Mouse (Mus musculus) frontal cortex, postnatal 25 days (tissue): ENCODE data around the gene Angptl6.

Experiments used
- DNase-seq, 2 experiments: peaks; one replicate each; pipeline ENCODE4 v3.0.0; 2022; ENCODE audit warnings: low spot score in 2 of 2

The Angptl6 gene

DNA sequence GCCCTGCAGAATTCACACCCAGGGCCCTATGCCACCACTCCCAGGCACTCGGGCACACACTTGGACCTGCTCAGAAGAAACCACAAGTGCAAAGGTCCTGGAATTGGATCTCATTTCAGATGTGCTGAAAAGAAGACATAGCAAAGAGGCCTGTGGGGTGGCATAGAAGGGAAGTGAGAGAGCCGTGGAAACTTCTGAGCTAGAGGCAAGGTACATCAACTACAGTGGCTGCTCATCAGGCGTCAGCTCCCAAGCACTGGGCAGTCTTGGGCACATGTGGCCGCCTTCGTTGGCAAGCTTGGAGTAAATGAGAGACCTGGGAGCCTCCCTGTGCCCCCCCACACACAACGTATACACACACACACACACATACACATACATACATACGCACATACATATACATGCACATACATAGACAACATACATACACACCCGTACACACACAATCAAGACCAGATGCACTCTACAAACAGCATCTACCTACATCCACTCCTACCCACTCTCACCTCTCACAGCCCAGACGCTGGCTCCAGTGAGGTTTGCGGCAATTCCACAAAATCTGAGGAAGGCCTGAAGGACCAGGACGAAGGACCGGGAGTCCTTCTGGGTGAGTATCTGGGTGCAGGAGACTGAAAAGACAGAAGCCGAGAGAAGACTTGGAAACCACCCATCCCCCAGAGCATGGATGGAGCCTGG, at the start of gene Angptl6:
Angptl6 (minus strand) TSS at position 631 of the 696 bp plus-strand sequence.
- DNase-seq, result no peak

GRCm38 (mm10) chr9:20923258-20923657, 43.7 kb upstream of the Angptl6 start:
- no peak for DNase-seq

GRCm38 (mm10) chr9:20916160-20916559, 36.6 kb upstream of the Angptl6 start:
- DNase-seq, result no peak

DNA sequence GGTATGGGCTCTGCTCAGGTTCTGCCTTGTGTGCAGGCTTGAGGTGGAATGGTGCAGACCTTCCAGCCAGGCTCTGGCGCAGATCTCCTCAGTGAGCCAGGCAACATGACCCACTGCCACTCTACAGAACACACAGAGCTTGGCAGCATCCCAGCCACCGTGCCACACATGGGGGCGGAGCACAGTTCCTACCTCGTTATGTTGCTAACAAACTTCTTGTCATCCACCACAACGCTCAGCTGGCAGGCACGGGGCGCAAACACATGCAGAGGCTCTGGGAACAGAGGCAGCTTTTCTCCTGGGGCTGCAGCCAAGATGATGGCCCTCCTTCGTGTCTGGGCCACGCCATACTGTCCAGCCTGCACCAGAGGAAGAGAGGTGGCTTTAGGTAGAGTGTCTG, 30.4 kb upstream of the Angptl6 start:
- DNase-seq, result no peak

DNA sequence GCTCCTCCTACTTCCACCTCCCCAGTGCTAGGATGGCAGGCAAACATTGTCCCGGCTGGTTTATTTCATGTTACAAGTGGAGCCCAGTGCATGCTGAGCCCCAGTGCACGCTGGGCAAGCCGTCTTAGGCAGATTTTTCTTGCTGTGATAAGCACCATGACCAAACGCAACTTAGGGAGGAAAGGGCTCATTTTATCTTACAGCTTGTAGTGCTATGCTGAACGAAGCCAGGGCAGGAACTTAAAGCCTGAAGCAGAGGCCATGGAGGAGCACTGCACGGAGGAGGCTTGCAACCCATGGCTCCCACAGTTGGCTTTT, 22.6 kb upstream of the Angptl6 start:
- no peak for DNase-seq

- no peak for DNase-seq
These were observed 22.1 kb upstream of the Angptl6 start for GRCm38 (mm10) chr9:20901466-20902173.

DNA sequence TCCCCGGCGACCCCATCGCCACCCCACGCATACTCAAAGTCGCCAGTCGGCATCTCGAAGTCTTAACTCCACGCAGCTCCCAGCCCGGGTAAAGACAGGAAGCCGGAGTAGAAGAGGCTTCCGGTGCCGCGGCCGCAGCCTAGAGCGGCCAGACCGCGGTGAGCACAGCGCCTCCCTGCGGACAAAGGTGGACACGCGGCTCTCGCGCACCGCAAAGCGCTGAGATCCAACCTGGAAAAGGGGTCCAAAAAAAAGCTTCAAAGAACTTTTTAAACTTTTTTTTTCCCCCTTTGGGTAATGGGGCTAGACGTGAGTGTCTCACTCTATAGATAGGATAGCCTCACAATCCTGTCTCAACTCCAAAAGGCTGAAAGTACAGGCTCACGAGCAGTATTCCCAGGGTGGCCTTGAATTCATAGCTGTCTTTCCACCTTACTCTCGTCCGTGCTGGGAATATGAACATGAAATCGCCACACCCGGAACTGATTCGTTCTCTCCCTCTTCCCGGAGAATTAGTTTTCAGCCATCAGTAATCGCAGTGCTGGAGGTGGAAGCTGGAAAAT, 19.1 kb upstream of the Angptl6 start, which contains the start of gene Eif3g:
Eif3g (minus strand) TSS at position 113 of the 563 bp plus-strand sequence.
- DNase-seq, result peak; percentile 61 to 75

DNA sequence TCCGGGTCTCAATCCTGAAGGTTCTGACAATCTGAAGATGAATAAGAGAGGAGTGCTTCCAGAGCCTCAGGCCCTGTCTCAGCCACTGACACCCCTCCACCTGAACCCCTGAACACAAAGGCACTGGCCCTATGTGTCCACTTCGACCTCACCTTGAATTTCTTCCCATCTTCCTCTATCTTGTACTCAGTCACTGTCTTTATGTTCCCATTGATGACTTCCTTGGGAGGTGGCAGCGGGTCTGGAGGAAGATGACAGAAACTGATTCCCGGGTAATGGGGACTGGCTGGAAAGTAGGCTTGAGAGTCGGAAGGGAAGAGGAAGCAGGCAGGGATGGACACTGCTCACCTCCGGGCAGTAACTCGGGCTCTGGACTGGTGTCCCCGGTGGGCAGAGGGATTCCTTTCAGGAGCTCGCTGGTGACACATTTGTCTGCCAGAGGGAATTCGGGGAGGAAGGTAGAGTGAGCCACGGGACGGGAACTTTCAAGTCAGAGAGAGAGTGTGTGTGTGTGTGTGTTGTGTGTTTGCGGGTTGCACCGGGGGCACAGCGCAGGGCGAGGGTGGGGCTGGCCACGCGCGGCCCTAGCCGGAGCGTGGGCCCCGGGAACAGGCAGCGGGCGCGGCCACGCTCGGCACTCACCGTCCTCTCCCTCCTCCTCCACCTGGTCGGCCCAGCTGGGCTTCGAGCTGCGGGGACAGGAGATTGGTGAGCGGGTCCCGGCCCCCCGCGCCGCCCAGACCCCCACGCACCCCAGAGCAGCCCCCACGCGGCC, 18.4 kb upstream of the Angptl6 start:
- DNase-seq, result no peak

GRCm38 (mm10) chr9:20895382-20895781, 15.9 kb upstream of the Angptl6 start:
- DNase-seq, result no peak

DNA sequence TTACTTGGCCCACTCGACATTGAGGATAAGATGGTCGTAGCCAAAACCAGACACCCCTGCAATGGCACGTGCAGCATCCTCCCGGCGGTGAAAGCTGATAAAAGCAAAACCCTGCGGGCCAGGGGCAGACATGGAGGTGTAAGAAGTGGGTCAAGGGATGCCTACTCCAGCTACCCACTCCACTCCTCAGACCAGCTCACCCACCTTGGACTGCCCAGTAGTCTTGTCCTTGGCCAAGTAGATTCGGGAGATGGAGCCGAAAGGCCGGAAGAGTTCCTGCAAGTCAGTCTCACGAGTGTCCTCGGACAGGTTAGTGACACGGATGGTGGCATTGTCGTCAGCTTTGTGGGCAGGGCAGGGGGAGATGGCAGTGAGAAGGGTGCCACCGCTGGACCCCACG, 15.1 kb upstream of the Angptl6 start:
- no peak for DNase-seq

- no peak for DNase-seq
These were observed 14.2 kb upstream of the Angptl6 start for GRCm38 (mm10) chr9:20893590-20894343.

DNA sequence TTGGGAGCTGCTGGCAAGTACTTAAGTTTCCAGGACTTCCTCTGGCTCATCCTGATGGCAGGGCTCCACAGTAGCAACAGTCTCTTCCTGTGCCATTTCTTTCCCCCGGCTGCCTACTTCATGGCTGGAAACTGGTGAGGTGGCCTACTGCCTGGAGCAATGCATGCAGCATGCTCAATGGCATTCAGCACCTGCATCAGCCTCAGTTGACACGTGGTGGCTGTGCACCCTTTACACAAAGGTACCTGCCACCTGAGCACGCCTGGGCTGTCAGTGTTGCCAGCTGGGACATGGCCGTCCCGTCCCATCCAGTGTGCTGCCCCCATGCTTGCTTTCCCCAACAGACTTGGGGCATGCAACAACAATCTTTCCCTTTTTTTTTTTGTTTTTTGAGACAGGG, 13.5 kb upstream of the Angptl6 start:
- DNase-seq, result no peak

DNA sequence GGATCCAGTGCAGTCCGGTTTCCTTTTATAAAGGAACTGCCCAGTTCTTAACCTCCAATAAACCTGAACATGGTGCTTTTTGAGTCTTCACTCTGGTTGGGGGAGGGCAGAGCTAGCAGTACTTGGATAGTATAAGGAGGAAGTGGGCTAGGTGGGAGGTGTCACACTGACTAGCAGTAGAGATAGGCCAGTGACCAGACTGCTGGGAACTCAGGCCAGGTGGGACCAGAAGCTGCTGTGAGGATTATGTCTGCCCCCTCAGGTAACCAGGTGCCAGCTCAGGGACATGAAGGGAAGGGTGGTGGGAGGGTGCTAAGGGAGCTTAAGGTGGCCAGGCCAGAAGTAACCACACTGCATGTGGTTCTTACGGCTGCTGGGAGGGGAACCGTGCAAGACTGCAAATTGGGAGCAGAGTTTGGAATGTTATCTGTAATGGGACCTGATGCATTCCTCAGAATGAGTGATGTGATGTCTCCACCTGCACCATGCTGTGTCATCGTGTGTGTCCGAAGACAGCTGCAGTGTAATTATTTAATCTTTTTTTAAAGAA, 12.7 kb upstream of the Angptl6 start:
- no peak for DNase-seq

GRCm38 (mm10) chr9:20891339-20892103, 12.0 kb upstream of the Angptl6 start:
- DNase-seq, result no peak

DNA sequence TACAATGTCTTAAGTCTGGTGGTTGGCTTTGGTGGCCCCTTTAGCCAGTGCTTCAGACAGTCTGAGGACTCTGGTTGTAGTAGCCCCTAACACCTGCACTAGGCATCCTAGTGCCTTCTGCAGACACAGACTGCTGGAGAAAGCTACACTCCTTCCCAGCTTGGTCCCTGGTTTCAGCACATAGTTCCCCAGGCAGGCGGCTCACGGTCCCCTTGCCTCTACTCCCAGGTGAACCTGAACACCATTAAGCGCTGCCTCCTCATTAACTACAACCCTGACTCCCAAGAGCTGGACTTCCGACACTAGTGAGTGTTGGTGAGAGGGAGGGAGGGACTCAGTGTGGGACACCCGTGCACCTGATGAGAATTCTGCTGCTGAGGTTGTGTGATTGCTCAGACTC, 10.9 kb upstream of the Angptl6 start:
- no peak for DNase-seq

- no peak for DNase-seq
These were observed 9.9 kb upstream of the Angptl6 start for GRCm38 (mm10) chr9:20889185-20890141.

GRCm38 (mm10) chr9:20888386-20888765, 8.8 kb upstream of the Angptl6 start:
- no peak for DNase-seq

GRCm38 (mm10) chr9:20887704-20888385, 8.3 kb upstream of the Angptl6 start, which contains the start of gene Ppan:
Ppan (plus strand) TSS chr9:20888175.
- DNase-seq, result peak; percentile 91 to 93

GRCm38 (mm10) chr9:20887191-20887590, 7.7 kb upstream of the Angptl6 start:
- no peak for DNase-seq
